Mouse (Mus musculus): Measurements from ENCODE around the gene Snap25.

- TF ChIP-seq CTCF (IDR thresholded peaks at IDR 0.05; ENCODE audit: low read depth) (no peak), EP300 (IDR thresholded peaks at IDR 0.05; ENCODE audit: low read depth) (no peak)
These were observed 23.8 kb upstream of the Snap25 start for GRCm38 (mm10) chr2:136689476-136689875.

Data from heart, postnatal 0 days (tissue).